Mouse (Mus musculus): ENCODE data around the gene Slc9a1. TPM values are rescaled to one million over a fixed set of nuclear protein-coding genes. Genes with fewer than 3 reads are reported as not detected.

The Slc9a1 gene
- total RNA-seq, 2 experiments from 2014 or later = 21.4 to 24.2 TPM

DNA sequence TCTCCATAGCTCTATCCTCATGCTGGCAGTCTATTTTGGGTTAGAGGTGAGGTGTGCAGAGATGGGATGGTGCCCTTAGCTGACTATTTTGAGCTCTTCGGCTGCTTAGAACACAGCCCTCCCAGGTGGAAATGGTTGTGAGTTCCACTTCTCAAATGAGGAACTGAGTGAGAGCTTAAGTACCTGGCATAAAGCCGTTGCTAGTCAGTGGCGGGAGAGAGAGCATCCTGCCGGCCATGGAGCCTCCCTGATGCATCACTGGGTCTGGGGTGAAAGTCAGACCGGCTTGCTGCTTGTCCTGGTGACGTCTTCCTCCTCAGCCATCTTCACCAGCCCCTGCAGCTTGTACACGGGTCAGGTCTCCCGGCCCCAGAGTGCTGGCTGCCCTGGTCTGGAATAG lies 28.5 kb downstream of the Slc9a1 start:
- DNase-seq = no peak
- intact Hi-C loops (cut with DNase I) = no loop called here

- DNase-seq = no peak
- intact Hi-C loops (cut with DNase I) = no loop called here
Observed at GRCm38 (mm10) chr4:133398619-133399018, 29.1 kb downstream of the Slc9a1 start.

GRCm38 (mm10) chr4:133399509-133399908 lies 30.0 kb downstream of the Slc9a1 start:
- DNase-seq = no peak
- intact Hi-C loops (cut with DNase I) = no loop called here

GRCm38 (mm10) chr4:133400098-133400497 lies 30.6 kb downstream of the Slc9a1 start:
- no peak for DNase-seq
- intact Hi-C loops (cut with DNase I) = no loop called here

DNA sequence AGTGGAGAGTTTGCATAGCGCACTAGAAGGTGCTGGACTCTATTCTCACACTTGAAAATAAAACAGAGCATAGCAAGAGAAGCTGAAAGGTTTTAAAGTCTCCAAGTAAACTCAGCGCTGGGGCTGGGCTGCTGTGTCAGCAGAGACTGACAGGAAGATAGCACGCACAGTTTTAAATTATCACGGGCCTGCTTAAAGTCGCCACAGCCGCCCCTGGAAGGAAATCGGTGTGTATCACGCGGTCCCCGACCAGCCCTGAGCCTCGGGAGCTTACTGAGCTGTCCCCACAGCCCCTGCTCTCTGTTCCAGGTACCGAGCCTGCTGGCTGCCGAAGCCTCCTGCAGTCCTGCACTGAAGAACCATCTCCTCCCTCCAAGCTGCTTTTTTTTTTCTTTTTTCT lies 32.5 kb downstream of the Slc9a1 start:
- intact Hi-C loops (cut with DNase I) = no loop called here
- DNase-seq = no peak

DNA sequence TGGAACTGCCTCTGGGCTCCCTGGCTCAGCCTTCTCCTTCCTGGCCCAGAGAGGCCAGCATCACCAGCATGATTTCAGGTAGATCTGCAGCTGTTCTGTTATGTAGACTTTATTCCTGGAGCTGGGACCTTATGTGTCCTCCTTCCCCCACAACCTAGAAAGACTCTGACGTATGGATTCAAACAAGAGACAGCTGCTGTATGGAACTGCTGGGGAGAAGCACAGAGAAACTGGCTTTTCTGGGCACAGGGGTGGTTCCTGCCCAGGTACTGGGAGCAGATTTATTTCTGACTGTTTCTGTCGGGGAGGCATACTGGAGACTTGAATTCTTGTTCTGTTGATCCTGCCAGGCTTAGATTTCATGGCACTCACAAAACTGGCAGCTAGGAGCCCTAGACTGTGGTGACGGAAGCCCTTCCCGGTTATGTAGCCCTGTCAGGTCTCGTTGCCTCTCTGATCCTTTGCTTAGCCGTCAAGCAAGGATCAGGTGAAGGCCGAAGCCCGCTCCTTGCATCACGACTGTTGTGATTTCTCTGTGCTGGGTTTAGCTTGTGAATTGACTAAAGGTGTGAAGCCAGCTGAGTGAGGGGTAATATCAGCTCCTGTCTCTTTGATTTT lies 34.2 kb downstream of the Slc9a1 start:
- DNase-seq = no peak
- intact Hi-C loops (cut with DNase I) = no loop called here

DNA sequence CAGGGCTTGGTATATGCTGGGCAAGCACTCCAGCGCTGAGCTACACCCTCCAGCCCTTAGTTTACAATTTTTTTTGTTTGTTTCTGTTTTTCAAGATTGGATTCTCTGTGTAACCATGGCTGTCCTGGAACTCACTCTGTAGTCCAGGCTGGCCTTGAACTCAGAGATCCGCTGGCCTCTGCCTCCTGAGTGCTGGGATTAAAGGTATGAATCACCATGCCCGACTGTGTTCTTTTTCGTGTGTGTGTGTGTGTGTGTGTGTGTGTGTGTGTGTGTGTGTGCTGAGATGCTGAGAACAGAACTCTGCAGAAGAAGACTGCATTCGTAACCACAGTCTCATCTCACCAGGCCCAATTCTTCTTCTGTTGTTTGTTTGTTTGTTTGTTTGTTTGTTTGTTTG lies 34.8 kb downstream of the Slc9a1 start:
- intact Hi-C loops (cut with DNase I) = no loop called here
- DNase-seq = no peak

DNA sequence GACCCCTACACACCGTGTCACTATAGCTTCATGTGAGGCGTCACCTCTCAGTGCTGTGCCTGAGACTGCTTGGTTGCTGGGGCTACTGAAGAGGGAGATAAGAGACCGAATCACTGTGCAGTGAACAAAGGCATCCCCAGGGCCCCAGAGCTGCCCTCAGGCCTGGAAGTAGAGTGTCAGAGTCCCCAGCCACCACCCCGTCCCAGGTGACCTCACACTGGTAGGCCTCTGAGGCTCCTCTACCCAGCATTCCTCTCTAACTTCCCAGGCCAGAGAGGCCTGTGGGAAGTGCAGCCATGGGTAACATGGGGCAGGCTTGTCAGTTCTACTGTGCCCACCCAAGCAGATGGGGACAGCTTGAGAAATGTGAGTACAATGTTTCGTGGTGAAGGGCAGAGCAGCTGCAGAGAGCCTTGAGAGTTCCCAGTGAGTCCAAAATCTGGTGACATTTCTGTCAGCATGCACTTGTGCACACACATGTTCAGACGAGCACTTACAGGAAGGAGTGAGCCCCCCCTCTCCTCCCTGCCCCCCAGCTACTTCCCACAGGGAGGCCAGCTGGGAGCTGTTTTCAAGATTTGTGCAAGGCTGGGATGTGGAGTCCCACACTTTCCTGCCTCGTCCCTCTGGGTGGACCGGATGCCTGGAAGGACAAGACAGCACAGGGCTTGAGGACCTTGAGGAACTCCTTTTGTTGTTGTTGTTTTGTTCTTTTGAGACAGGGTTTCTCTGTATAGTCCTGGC lies 37.0 kb downstream of the Slc9a1 start:
- no peak for DNase-seq
- intact Hi-C loops (cut with DNase I) = loop anchor here (5.0 kb wide), 1 partner anchor 34 kb away; no protein-coding TSS in a partner anchor

DNA sequence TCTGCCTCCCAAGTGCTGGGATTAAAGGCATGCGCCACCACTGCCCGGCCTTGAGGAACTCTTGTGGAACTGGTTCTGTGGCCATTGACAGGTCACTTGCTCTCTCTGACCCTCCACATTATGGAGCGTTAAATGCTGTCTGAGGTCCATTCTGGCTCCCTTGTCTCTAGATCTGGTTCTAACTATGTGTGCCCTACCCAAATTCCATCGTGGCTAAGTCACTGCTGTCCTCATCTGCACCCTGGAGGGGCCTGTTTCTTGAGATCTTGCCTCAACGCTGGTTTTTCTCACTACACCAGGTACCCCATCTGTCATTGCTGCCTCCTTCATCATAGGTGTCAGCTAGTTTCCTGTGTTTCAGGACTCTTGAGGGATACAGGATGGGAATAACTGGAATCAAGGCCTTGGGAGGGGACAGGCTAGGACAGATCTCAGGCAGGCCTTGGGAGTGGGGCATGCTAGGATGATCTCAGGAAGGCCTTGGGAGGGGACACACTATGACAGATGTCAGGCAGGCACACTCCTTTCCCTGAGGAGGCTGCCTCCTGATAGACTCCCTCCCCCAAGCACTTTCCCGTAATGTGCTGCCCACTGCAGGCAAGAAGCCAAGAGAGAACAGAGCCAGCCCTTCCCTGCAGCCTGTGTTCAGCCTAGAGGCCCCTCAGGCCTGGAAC lies 37.7 kb downstream of the Slc9a1 start:
- intact Hi-C loops (cut with DNase I) = loop anchor here (5.0 kb wide), 1 partner anchor 35 kb away; no protein-coding TSS in a partner anchor
- peak in 1 of 2 experiments; percentile 57 for DNase-seq

GRCm38 (mm10) chr4:133408006-133408405 lies 38.5 kb downstream of the Slc9a1 start:
- DNase-seq = peak in 1 of 2 experiments; percentile 29
- intact Hi-C loops (cut with DNase I) = loop anchor here (5.0 kb wide), 1 partner anchor 36 kb away; no protein-coding TSS in a partner anchor

- no peak for DNase-seq
Observed at GRCm38 (mm10) chr4:133410994-133411393, 41.5 kb downstream of the Slc9a1 start.

DNA sequence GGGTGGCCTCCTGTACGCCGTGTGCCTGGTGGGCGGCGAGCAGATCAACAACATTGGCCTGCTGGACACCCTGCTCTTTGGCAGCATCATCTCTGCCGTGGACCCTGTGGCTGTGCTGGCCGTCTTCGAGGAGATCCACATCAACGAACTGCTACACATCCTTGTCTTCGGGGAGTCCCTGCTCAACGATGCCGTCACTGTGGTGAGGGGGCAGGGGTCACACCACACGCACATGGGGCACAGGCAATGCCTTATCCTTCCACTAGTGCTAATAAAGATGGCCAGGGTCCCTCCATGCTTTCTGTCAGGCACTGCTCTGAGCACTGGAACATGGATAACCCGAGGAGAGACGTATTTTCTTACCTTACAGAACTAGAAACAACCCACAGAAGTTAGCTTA lies 42.6 kb downstream of the Slc9a1 start:
- intact Hi-C loops (cut with DNase I) = no loop called here
- DNase-seq = no peak

More at GRCm38 (mm10) chr4:133410994-133411393, 41.5 kb downstream of the Slc9a1 start:
- intact Hi-C loops (cut with DNase I) = no loop called here

DNA sequence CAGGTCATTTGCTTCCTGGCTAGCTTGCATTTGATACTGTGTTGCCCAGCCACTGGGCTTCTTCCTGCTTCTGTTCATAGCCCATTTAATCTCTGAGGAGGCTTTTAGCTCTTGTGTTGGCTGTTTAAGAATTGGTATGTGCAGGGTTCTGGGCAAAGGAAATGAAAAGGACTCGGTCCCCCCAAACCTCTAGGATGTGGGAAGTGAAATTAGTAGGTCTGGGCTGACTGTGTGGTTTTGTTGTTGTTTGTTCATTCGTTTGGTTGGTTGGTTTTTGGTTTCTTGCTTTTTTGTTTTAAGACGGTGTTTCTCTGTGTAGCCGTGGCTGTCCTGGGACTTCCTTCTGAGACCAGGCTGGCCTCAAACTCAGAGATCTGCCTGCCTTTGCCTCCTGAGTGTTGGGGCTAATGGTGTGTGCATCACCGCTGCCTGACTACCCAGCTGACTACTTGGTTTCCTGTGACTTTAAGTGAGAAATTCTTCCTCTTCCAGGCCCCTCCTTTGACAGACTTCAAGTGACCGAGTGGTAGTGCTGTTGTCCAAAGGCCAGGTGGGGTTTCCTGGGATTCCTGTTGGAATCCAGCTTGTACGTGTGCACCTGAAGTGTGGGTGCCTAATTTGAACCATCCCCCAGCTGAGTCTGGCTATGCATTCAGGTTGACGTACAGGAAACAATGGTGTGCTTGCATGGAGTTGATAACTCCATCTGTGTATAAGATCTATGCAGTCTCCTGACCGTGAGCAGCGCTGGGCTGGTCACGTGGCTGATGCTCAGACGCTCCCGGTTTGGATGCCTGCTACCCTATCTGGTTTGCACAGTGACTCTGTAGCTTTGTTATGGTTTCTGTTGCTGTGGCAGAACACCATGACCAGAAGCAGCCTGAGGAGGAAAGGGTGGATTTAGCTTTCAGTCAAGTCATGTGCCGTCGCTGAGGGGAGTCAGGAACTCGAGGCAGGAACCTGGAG lies 43.4 kb downstream of the Slc9a1 start:
- intact Hi-C loops (cut with DNase I) = no loop called here

GRCm38 (mm10) chr4:133413617-133414016 lies 44.1 kb downstream of the Slc9a1 start:
- intact Hi-C loops (cut with DNase I) = no loop called here
- no peak for DNase-seq

More for the DNA sequence above, 43.4 kb downstream of the Slc9a1 start:
- no peak for DNase-seq

DNA sequence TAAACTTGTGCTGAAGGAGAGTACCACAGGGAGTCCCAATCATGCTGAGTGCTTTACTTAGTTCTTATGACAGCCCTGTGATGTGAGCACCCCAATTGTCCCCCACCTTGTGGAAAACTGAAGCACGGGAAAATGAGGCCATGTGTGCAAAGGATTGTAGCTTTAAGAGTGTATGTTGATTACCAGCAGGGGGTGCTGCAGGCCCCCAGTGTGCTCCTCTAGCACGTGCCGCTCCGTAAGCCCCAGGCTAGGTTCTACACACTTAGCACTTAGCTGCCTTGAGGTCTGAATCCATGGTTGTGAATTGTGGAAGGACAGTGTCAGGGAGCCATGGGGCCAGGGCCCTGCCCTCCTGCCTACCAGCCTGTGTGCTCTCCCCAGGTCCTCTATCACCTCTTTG lies 45.4 kb downstream of the Slc9a1 start:
- intact Hi-C loops (cut with DNase I) = no loop called here
- DNase-seq = no peak

DNA sequence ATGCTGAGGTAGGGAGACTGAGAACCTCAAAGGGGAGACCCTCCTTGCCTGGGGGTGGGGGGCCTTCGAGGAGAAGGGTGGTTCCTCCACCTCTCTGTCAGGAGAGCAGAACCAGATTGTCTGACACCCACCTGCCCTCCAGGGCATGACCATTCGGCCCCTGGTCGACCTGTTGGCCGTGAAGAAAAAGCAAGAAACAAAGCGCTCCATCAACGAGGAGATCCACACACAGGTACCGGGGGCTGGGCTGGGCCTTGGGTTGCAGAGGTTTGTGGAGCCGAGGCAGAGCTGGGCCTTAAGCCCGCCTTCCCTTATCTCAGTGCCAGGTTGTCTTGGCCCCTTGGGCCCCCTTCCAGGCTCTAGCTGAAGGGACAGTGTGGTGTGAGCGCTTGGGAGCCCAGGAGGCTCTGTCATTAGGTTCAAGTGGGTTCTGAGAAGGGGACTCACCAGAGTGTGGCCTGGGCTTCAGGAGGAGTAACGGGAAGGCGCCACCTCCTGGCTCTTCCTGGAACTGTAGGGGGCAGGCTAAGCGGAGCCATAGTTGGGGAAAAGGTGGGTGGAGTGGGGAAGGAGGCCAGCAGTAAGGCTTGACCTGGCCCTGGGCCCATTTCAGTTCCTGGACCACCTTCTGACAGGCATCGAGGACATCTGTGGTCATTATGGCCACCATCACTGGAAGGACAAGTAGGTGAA lies 50.0 kb downstream of the Slc9a1 start:
- intact Hi-C loops (cut with DNase I) = loop anchor here (1.0 to 5.0 kb wide), 3 partner anchors 51 to 109 kb away; partner anchors contain the start of gene Slc9a1
- peak; percentile 75 to 89 for DNase-seq

DNA sequence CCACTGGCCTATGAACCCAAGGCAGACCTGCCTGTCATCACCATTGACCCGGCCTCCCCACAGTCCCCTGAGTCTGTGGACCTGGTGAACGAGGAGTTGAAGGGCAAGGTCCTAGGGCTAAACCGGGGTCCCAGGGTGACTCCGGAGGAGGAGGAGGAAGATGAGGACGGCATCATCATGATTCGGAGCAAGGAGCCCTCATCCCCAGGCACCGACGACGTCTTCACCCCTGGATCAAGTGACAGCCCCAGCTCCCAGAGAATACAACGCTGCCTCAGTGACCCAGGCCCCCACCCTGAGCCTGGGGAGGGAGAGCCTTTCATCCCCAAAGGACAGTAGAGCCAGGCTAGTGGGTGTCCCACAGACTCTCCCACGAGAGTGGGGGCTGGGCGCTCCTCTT lies 52.5 kb downstream of the Slc9a1 start:
- intact Hi-C loops (cut with DNase I) = loop anchor here (5.0 kb wide), 1 partner anchor 90 kb away; no protein-coding TSS in a partner anchor
- DNase-seq = no peak

DNA sequence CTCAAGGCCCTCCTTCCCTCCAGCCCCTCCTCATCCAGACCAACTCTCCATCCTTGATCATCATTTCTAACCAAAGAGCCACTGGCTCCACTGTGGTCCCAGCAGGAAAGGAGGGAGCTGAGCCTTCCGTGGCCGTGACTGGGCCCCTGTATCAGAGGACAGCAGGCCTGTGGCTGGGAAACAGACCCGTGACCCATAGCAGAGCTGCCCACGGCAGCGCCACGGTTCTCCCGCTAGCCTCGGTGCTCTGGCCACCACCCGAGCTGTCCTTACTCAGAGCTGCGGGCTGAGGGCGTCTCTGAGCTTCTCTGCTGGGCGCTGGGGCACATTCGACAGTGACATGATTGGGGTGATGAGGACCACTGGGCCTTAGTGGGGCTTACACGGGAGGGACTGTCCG lies 53.1 kb downstream of the Slc9a1 start:
- no peak for DNase-seq
- intact Hi-C loops (cut with DNase I) = loop anchor here (5.0 kb wide), 1 partner anchor 90 kb away; no protein-coding TSS in a partner anchor

DNA sequence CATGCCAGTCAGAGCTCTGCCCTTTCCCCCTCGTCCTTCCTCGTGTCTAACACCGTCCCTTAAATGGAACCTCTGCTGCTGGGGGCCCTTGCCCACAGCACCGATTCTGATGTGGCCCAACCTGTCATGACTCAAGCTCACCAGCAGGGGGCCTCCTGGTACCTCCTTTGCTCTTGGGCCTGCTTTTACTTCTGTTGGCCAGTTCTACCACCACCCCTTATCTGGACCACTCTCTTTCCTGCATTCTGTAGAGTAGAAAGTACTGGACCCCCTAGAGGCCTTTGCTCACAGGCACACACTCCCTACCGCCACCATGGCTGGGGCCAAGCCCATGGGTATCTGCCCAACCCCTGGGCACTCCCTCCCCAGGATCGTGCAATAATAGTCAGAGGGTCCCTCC lies 53.6 kb downstream of the Slc9a1 start:
- peak in 1 of 2 experiments; percentile 75 for DNase-seq
- intact Hi-C loops (cut with DNase I) = loop anchor here (5.0 kb wide), 1 partner anchor 89 kb away; no protein-coding TSS in a partner anchor
